Mouse (Mus musculus) megakaryocyte-erythroid progenitor cell, adult 5 weeks (primary cell): ENCODE data around the gene E2f6. TPM values are rescaled to one million over a fixed set of nuclear protein-coding genes. Genes with fewer than 3 reads are reported as not detected.

ENCODE experiments used
- polyA plus RNA-seq: library from polyadenylated mRNA; stranded (reverse); fragments of >175 nt; gene quantifications from 2 replicates; pipeline ENCODE4 v1.2.3, GENCODE M21; 2012

Gene E2f6
- polyA plus RNA-seq: 12.8 and 13.6 TPM in 2 replicates

GRCm38 (mm10) chr12:16810525-16811431 is at the start of gene E2f6:
Gene E2f6, plus strand, starts transcription at chr12:16810963.

GRCm38 (mm10) chr12:16800259-16800958 is 10.4 kb upstream of the E2f6 start, which contains the start of gene Greb1:
Gene Greb1, minus strand, starts transcription at chr12:16800886.

Other genes with a start within 250 kb of the E2f6 start
- gene Lpin1, start 200.0 kb upstream of the E2f6 start, polyA plus RNA-seq: 11.1 and 15.7 TPM in 2 replicates
- not detected in 2 replicates for gene Ntsr2, start 157.6 kb upstream of the E2f6 start, polyA plus RNA-seq
- 0.02 and 0.09 TPM in 2 replicates for gene Greb1, start 10.1 kb upstream of the E2f6 start, polyA plus RNA-seq
- gene Rock2, start 83.9 kb downstream of the E2f6 start, polyA plus RNA-seq: 2.0 and 3.0 TPM in 2 replicates
- 21.3 and 27.8 TPM in 2 replicates for gene Pqlc3, start 189.4 kb downstream of the E2f6 start, polyA plus RNA-seq
- 1.5 and 1.6 TPM in 2 replicates for gene 2410004P03Rik, start 200.8 kb downstream of the E2f6 start, polyA plus RNA-seq